Mouse (Mus musculus) MEL-GATA-1-ER (cell line): ENCODE results near the gene Osbpl3.
A peak's percentile ranks its signal among the peaks of the same experiment; 100 is the strongest.

Experiments
- DNase-seq: peaks from one replicate; pipeline ENCODE4 v3.0.0-alpha.2; 2012; ENCODE audit warnings: low read depth; ENCODE audit errors: extremely low read depth

Osbpl3 gene

DNA sequence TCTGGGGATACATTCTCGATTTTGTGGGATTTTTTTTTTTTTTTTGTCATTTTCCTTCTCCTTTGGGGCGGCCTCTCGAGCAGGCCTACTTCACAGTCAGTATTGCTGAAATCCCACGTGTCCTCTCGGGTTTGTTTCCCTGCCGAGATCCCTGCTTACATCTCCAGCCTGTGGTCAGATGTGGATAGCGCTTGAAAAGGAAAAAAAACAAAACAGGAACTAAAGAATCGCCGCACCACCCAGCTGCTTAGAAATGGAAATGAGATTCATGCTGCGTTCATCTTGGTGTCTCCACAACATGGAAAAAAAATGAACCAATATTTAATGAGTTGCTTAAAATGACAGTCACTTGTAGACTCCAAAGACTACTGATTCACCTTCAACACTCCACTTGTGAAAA lies 160.9 kb downstream of the Osbpl3 start:
- no peak for DNase-seq

DNA sequence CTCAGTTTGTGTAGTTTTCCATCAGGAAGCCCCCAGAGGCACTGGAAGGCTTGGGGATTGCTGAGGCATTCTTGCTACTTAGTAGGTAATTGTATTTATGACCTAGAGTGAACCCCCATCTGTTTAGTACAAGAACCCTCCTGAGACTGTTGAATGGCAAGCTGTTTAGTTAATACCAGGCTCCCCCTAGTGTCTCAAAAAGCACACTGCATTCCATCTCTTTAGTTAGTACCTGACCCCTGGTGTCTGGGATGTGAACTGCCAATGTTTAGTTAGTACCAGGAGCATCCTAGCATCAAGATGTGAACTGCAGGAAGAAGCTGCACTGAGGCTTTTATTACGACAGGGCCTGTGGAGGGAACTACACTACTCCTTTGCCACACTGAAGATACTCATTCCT lies 161.9 kb downstream of the Osbpl3 start:
- peak; percentile 76 for DNase-seq

DNA sequence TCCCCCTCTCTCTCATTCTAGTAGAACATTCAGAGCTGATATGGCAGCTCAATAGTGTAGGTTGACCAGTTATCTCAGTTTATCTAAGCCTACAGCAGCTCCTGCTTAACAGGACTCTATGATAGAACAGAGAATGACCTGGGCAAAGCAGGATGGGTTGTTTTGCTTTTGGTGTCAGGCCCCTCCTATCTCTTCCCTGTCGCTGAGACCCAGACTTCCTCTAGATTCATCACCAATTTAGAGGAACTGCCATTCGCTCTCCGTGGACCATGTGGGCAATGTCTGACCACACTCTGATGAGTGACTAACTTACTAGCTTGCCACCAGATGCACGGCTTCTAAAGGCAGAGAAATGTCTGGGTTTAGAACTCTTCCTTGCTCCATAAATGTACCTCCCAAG lies 164.4 kb downstream of the Osbpl3 start:
- DNase-seq: peak; percentile 60

DNA sequence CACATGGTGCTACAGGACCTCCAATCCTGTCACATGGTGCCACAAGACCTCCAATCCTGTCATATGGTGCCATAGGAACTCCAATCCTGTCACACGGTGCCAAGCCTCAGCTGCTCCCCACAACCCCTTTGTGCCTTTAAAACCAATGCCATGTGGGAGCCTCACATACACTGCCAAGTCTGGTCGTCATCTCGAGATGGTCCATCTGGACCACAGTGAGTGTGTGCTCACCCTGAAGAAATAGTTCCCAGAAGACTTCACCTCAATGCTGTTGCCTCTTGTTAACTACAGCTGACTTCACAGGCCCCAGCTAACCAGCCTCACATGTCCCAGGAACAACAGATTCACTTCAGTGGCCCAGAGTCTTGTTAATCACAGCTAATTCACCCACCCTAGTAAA lies 169.1 kb downstream of the Osbpl3 start:
- DNase-seq: no peak

DNA sequence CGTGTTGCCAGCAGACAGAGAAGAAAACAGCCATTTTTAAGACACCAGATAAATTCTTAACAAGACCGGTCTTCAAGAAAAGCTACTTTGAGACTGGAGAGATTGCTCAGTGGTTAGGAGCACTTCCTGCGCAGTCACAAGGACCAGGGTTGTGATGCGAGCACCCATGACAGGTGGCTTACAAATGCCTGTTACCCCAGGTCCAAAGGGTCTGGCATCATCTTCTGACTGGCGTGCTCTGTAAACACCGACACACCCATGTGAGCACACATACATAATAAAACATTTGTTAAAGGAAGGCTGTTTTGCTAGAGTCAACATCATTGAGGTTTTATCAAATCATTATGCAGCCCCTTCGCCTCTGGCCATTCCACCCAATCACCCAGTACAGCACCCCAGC lies 176.4 kb downstream of the Osbpl3 start:
- no peak for DNase-seq

DNA sequence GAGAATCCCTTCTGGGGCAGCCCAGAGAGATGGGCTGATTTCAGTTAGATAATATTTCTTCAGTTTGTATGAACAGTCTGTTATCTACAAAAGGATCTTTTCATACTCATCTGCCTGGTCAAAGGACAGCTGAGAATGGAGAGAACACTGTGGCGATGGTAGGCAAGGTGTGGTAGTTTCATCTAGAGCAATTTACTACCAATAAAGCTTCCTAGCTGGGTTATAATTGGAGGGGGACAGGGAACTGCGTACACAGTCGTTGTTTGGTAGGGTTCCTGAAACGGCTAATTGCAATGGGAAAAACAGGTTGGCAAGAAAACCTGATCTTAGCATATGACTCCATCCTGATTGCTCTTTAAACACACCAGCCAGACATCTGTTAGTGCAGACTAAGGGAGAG lies 182.1 kb downstream of the Osbpl3 start:
- no peak for DNase-seq

DNA sequence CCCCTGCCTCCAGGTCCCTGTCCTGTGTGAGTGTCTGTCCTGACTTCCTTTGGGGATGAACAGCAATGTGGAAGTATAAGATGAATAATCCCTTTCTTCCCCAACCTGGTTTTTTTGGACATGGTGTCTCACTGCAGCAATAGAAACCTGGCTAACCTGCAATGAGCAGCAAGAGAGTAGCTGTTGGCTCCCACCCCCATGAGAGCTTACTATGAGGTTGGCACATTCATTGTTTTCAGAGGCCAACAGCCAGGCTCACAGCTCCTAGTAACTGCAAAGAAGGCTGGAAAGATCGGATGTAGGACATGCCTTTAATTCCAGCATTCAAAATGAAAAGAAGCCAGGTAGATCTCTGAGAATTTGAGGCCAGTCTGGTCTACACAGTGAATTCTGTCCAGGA lies 182.6 kb downstream of the Osbpl3 start:
- no peak for DNase-seq

DNA sequence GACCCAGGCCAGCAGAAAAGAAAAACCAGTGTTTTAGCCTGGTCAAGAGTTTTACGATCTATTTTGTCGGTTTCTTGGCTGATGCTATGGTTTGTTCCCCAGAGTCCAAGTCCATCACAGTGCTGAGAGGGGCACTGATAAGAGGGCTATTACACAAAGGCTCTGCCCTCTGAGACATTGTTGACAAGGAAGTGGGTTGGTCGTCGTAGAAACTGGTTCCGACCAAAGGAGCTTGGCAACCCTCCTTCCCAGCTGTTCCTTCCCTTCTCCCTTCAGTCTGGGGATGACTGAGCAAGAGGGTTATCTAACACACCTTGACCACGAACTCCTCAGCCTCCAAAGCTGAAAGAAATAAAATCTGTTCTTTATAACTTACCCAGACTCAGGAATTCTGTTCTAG lies 192.3 kb downstream of the Osbpl3 start, which contains the start of gene Gsdme:
Gene Gsdme, minus strand, starts transcription at position 193 of the 400 bp plus-strand sequence.
- no peak for DNase-seq

DNA sequence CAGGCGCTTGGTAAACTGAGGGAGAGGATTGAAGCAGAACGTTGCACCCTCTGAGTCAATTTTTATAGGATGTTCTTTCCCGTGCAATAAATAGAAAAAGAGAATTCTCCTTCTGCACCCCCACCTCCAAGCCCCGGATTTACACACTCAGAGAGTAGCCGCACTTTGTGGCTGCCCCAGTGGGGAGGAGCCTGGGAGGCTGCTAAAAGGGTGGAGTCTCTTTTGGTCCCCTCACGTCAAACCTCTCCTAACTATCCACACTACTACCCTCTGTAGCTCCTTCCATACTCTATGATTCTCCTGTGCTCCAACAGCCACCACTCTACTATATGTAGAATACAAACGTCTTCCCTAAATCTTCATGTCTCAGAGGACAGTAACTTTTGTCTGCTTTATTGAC lies 193.7 kb downstream of the Osbpl3 start:
- DNase-seq: no peak

DNA sequence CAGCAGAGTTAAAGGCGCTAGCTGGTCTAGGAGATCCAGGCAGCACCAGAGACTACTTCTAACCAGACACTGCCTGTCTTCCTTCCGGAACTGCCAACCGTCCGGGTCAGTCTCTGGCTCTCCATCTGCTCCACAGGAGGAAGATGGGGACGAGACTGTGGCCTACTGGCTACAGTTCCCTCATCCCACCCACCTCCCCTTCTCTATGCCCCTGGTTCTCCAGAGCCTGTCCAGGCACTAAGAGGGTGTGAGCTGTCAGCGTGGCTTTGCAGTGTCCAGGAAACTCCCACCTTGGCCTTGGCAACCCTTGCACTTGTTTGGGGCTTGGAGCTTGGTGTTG lies 194.1 kb downstream of the Osbpl3 start:
- DNase-seq: no peak

DNA sequence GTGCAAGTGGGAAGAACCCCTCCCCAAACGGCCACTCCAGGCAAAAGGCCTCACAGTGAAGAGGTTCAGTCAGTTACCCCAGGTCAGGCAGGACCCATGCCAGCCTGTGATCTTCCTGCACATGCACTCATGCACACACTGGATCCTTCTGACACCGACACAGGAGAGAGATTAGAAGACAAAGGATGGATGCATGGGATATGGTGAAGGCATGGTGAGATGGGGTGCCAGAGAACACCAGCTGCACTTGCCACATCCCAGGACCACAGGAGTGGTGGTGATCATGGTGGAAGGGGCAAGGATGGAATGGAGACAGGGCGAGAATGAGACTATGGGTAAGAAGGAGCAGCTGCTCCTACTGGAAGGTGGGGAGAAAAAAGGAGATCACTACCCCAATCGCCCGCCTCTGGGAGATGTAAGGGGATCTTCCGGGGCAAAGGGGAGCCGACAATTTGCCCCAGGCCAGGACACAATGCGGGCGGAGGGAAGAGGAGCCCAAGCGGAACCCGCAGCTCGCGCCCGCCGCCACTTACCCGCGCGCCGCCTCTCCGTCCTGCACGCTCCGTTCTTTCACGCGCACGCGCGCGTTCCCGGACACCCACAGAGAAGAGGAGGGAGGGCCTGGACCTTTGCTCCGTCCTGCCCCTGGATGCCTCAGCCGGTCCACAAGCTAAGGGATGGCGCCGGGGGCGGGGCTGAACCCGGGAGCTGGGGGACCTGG lies 194.6 kb downstream of the Osbpl3 start:
- DNase-seq: no peak

DNA sequence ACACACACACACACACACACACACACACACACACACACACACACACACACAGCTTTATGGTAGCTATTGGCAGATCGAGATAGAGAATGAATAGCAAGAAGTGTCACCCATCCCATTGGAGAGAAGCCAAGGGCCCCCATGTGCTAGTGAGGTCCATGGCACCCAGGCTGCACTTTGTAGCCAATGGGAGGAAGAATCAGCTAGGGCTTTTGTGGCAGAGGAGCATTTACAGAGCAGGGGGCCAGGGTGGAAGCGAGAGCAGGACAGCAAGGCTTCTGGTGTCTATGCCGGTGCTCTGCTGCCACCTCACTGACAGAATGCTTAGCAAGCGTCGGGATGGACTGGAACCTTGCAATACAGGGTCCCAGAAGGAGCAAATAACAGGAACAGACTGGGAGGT lies 200.6 kb downstream of the Osbpl3 start:
- no peak for DNase-seq

DNA sequence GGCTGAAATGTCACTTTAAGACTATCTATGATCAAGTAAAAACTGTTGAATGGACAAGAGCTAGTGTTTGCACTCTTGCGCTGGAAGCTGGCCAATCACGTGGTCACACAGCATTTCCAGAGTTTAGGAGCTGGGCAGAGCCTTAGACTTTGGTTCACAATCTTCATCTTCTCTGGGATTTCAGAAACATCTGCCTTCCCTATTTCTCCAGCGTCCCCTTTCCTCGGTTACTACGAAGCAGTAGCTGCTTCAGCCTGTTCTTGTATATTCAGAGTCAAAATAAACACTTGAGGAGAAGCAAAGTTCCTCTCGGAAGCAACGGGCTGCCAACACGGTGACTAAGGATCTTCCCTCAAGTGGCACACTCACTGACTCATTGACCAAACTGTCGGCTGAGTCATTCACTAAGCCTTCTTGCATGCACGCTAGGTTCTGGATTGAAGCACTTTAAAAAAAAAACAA lies 201.2 kb downstream of the Osbpl3 start:
- no peak for DNase-seq

DNA sequence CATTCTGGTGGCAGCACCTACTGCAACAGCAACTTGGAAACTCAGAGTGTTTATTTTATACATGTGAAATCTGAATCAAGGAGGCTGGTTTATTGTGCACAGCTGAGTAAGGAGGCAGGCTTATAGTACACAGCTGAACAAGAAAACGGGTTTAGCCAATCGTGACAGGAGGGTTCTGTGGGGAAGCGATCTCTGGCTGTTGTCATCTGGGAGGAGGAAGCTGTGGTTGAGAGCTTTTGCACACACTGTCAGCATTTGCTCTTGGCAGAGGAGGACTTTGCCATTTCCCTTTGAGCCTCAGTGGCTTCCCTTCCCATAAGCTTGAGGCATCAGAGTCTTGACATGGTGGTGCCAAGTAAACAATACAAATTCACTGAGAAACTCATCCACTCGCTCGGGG lies 203.3 kb downstream of the Osbpl3 start:
- peak; percentile 26 for DNase-seq

DNA sequence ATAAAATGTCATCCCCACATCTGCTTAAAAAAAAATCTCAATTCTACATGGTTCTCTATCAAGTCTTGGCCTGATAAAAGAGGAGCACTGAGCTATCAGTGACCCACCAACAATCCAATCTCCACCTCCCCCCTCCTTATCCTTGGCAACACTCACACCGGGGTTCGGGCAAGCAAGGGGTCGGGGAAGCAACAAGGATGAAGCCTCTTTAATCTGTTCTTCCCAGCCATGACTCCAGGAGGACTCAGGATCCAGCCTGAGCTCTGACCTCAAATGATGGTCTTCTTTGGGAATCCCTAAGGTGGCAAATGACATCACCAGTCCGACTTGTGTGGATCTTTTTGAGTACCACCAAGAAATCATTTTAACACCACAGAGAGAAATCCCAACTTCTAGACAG lies 208.2 kb downstream of the Osbpl3 start:
- DNase-seq: no peak

DNA sequence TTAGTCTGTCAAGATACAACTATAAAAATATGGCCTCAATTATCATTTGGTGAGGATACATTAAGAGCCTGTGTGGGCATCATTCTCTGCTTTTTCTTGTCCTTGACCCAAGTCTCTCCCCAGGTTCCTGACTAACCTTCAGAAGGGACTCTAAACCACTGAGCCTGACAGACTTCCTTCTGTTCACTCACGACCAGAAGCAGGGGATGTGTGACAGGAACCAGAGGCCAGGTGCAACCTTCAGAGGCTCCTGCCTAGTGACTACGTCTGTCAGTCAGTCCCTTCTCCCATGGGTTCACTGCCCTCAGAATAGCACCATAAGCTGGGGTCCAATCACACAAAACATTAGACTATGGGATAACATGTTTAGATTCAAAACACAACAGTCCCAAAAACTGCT lies 208.6 kb downstream of the Osbpl3 start:
- no peak for DNase-seq

DNA sequence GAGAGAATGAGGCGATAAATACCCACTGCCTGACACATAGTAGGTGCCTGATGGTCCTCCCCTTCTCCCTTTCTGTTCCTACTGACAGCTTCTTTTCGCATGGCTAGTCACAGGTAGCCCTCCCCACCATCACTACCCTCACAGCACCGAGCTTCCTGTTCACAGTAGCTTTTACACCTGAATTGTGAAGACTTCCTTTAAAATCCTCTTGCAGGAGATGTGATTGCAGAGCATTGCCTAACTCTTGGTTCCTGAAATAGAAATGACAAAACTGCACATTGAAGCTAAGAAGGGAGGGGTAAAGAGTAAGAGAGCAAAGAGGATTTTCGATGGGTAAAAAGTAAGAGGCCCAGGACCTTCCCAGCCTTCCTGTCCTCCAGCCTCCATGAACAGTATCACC lies 211.0 kb downstream of the Osbpl3 start:
- no peak for DNase-seq

DNA sequence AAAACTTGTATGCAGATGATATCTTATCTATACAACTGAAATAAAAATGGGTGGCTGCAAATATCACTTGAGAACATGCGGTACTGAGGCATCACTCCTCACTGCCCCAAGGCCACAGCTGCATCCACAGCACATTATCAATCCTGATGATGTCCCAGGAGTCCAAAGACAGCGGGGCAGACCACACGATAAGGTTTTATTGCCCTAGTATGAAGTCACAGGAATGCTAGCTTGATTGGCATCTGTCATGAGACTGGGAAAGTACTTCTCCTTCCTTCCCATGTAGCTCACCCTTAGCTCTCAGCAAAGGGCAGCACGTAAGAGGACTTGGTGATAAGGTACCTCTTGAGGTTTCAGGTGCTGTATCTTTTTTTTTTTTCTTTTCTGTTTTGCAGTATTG lies 211.9 kb downstream of the Osbpl3 start:
- DNase-seq: no peak
